Mouse (Mus musculus) embryonic facial prominence, embryonic 14.5 days (tissue): ENCODE results near the gene Synrg. TPM values are rescaled to one million over a fixed set of nuclear protein-coding genes. Genes with fewer than 3 reads are reported as not detected.

Source experiments
- ATAC-seq: fragments of 200-750 bp; cut with Nextera tagmentation; 2 replicates; pipeline ENCODE4 v1.8.0; 2017; ENCODE audit warnings: low read depth, moderate number of reproducible peaks, moderate TSS enrichment
- DNase-seq: peaks from one replicate; pipeline ENCODE4 v3.0.0-alpha.2; 2015; ENCODE audit warnings: low spot score
- H3K27ac ChIP-seq: fragments of 300-500 bp; sonication (generic); replicated peaks from 2 replicates; pipeline ENCODE4 v1.5.1; 2014; ENCODE audit warnings: low read depth, mild to moderate bottlenecking, low read length, moderate library complexity
- H3K27me3 ChIP-seq: fragments of 300-500 bp; sonication (generic); replicated peaks from 2 replicates; pipeline ENCODE4 v1.6.1; 2014; ENCODE audit warnings: low read length; ENCODE audit not compliant: control insufficient read depth, insufficient read depth
- H3K36me3 ChIP-seq: fragments of 300-500 bp; sonication (generic); 2 replicates; pipeline ENCODE4 v1.6.1; 2014; ENCODE audit warnings: low read length, mixed read lengths; ENCODE audit not compliant: control insufficient read depth, insufficient read depth
- H3K4me1 ChIP-seq: fragments of 300-500 bp; sonication (generic); 2 replicates; pipeline ENCODE4 v1.6.1; 2014; ENCODE audit warnings: antibody characterized with exemption, low read length; ENCODE audit not compliant: control insufficient read depth, insufficient read depth
- H3K4me2 ChIP-seq: fragments of 300-500 bp; sonication (generic); 2 replicates; pipeline ENCODE4 v1.6.1; 2014; ENCODE audit warnings: low read depth, mild to moderate bottlenecking, low read length, moderate library complexity, mixed read lengths
- H3K4me3 ChIP-seq: fragments of 300-500 bp; sonication (generic); 2 replicates; pipeline ENCODE4 v1.5.1; 2014; ENCODE audit warnings: low read depth, mild to moderate bottlenecking, low read length
- H3K9ac ChIP-seq: fragments of 300-500 bp; sonication (generic); 2 replicates; pipeline ENCODE4 v1.6.1; 2014; ENCODE audit warnings: low read depth, mild to moderate bottlenecking, low read length, moderate library complexity, mixed read lengths
- H3K9me3 ChIP-seq: fragments of 300-500 bp; sonication (generic); 2 replicates; pipeline ENCODE4 v1.6.1; 2016; ENCODE audit warnings: low read length; ENCODE audit not compliant: control insufficient read depth
- WGBS: fragments of 180-500 bp; shearing (Covaris S2); extraction: QIAGEN DNeasy Blood & Tissue Kit; methylation state at CpG from one replicate; pipeline ENCODE4 v1.1.7; 2014; 5-methylcytosine and 5-hydroxymethylcytosine counted together
- polyA plus RNA-seq: library from polyadenylated mRNA; unstranded; fragments of >200 nt; fragmentation: Nextera tagmentation; extraction: Ambion mirVana; gene quantifications from 2 replicates; pipeline ENCODE4 v1.2.1, GENCODE M21; 2014

Gene Synrg
- polyA plus RNA-seq, 1 experiment from 2014 or later: 10.1 TPM

DNA sequence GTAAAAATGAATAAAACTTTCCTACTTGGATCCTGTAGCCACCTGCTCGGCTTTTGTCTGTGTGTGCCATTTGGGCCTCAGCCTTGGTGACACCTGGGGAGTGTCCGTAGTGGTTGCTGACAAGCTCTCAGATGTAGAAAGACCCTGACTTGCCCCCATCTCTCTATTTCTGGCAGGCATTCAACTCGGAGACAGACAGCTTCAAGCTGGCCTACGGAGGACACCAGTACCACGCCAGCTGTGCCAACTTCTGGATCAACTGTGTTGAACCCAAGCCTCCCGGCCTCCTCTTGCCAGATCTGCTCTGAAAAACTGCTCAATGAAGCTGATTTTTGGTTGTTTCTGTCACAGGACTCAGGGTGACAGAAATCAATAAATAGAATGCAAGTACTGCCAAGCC lies 76.4 kb downstream of the Synrg start:
- 70% methylated on average over 6 of the region's 6 CpGs for WGBS
- no peak for DNase-seq

GRCm38 (mm10) chr11:84042808-84043762 lies 78.9 kb downstream of the Synrg start:
- Histone ChIP-seq H3K36me3 (peaks cover 11% of the 10 kb centered on the region), H3K4me3 (no peak overlapping the region), H3K9ac (no peak overlapping the region), H3K9me3 (no peaks in the 10 kb centered on the region), H3K27ac (no peak overlapping the region; the same call in 1 of the 2 replicates), H3K27me3 (no peaks in the 10 kb centered on the region), H3K4me1 (peaks cover 12% of the 10 kb centered on the region), H3K4me2 (no peak overlapping the region)
- WGBS: 39% methylated on average over 14 of the region's 14 CpGs
- DNase-seq (peak; percentile 93), ATAC-seq (peak; percentile 88)

More for the DNA sequence above, 76.4 kb downstream of the Synrg start:
- Histone ChIP-seq H3K9ac (no peak overlapping the region), H3K27ac (no peak overlapping the region), H3K36me3 (peaks cover 11% of the 10 kb centered on the region), H3K27me3 (no peaks in the 10 kb centered on the region), H3K4me3 (no peak overlapping the region), H3K4me2 (no peak overlapping the region), H3K4me1 (peaks cover 12% of the 10 kb centered on the region), H3K9me3 (no peaks in the 10 kb centered on the region)
- ATAC-seq: no peak

DNA sequence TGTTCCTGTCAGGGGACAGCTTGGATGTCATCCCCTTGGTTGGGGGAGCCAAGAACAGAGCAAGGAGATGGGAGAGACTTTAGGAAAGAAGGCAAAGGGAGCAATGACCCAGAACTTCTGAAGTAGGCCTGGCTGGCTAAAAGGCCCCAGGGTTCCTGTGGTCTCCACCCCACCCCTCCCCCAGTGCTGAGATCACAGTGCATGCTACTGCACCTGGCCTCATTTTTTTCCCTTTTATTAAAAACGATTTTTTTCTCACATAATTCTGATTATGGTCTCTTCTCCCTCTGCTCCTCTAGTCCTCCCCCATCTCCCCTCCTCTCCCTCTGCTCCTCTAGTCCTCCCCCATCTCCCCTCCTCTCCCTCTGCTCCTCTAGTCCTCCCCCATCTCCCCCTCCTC lies 80.8 kb downstream of the Synrg start:
- H3K9ac ChIP-seq: no peak overlapping the region
- H3K4me3 ChIP-seq: no peak overlapping the region

GRCm38 (mm10) chr11:84047270-84047669 lies 83.0 kb downstream of the Synrg start:
- Histone ChIP-seq H3K4me3 (no peak overlapping the region), H3K9me3 (no peaks in the 10 kb centered on the region), H3K4me2 (no peak overlapping the region), H3K27me3 (no peaks in the 10 kb centered on the region), H3K36me3 (no peaks in the 10 kb centered on the region; the same call in 1 of the 2 replicates), H3K27ac (peak overlapping the region; percentile 58), H3K9ac (no peak overlapping the region), H3K4me1 (peaks cover 12% of the 10 kb centered on the region)
- ATAC-seq (no peak), DNase-seq (peak; percentile 79)
- WGBS: 41% methylated on average over 4 of the region's 4 CpGs

More for the DNA sequence above, 80.8 kb downstream of the Synrg start:
- Histone ChIP-seq H3K36me3 (peaks cover 11% of the 10 kb centered on the region), H3K27me3 (no peaks in the 10 kb centered on the region), H3K4me2 (no peak overlapping the region), H3K4me1 (peaks cover 12% of the 10 kb centered on the region), H3K27ac (no peak overlapping the region), H3K9me3 (no peaks in the 10 kb centered on the region)
- no peak for ATAC-seq
- no peak for DNase-seq
- 24% methylated on average over 1 of the region's 1 CpGs for WGBS

DNA sequence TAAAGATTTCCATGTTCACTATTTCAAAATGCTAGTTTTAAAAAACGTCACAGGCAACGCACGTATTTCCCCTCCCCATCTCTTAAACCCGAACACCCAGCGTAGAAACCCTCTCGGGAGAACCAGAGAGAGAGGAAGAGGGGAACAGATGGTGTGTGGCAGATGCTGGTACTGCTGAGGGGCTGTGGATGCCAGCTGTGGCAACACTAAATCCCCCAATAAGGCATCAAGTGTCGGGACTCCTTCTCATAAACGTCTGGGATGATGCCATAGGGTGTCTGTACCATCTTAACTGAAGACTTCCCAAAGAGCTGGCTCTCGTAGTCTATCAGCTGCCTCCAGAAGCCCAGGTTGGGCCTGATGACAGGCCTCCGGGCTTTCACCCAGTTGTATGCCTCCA lies 84.2 kb downstream of the Synrg start:
- DNase-seq (no peak), ATAC-seq (no peak)
- Histone ChIP-seq H3K9ac (no peak overlapping the region), H3K4me1 (peaks cover 2% of the 10 kb centered on the region), H3K4me3 (no peak overlapping the region), H3K9me3 (no peaks in the 10 kb centered on the region), H3K36me3 (no peaks in the 10 kb centered on the region), H3K27ac (no peak overlapping the region), H3K27me3 (no peaks in the 10 kb centered on the region), H3K4me2 (no peak overlapping the region)
- 69% methylated on average over 10 of the region's 10 CpGs for WGBS

DNA sequence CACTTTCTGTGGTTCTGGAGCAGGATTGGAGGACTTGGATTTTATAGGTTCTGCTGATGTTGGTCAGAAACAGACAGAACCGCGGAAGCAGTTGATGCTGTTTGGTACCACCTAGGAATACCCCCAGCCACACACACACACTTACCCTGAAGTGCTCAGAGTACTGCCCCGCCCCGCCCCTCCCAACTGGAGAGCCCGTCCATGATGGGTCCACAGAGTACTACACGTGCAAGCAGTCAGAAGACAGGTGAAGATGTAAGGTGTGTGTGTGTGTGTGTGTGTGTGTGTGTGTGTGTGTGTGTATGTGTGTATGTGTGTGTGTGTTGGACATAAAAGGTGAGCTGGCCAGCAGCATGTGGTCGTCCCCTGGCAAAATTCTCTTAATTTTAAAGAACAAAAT lies 88.8 kb downstream of the Synrg start:
- WGBS: 74% methylated on average over 7 of the region's 7 CpGs
- DNase-seq: no peak
- Histone ChIP-seq H3K4me3 (no peak overlapping the region), H3K4me1 (no peaks in the 10 kb centered on the region), H3K27me3 (no peaks in the 10 kb centered on the region), H3K27ac (no peak overlapping the region), H3K4me2 (no peak overlapping the region), H3K9me3 (no peaks in the 10 kb centered on the region), H3K36me3 (no peaks in the 10 kb centered on the region), H3K9ac (no peak overlapping the region)
- ATAC-seq: no peak

DNA sequence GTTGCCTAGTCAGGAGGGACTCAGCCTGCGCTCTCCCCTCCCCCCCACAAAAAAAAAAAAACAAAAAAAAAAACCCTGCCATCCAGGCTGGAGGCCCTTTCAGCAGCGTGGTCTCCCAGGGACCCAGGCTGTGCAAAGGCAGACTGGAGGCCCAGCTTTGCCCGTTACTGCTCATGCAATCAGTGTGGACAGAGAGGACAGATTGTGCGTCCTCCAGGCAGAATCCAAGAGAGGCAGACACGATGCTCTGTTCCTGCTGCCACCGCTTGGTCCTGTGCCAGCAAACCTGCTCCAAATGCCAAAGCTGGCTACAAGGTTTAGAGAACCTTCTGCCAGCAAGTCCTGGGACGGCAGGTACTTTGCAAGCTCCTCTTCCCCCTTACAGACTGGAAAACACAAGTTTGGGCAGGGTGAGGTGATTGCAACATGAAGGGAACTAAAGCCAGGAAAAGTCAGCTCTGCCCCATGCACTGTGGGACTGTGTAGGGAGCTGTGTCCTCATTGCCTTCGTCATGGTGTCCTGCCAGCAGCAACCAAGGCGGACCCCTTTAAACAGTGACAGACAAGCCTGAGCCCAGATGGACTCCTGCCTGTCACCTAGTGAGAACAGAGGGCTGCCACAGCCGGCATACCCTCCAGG lies 89.4 kb downstream of the Synrg start:
- no peak overlapping the region for H3K4me2 ChIP-seq
- H3K36me3 ChIP-seq: no peaks in the 10 kb centered on the region
- WGBS: 57% methylated on average over 10 of the region's 10 CpGs
- no peaks in the 10 kb centered on the region for H3K27me3 ChIP-seq
- no peak overlapping the region for H3K9ac ChIP-seq
- DNase-seq (no peak), ATAC-seq (no peak)
- no peaks in the 10 kb centered on the region for H3K9me3 ChIP-seq
- no peak overlapping the region for H3K27ac ChIP-seq
- H3K4me1 ChIP-seq: no peaks in the 10 kb centered on the region
- H3K4me3 ChIP-seq: no peak overlapping the region

DNA sequence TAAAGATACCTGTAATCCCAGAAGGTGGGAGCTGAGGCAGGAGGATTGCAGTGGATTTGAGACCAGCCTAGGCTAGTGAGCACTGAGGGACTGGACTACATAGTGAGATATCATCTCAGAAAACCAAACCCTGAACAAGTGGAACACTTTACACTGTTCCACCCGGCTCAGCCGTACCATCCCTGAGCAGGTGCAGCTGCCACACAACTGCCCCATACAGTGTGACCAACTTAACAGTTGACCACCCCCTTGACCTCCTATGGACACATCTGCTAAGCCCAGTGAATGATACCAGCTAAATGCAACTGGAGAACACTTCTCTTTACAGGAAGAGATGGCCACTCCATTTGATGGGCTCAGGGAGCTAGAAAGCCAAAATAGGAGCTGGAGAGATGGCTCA lies 93.2 kb downstream of the Synrg start:
- ATAC-seq: no peak
- Histone ChIP-seq H3K4me3 (no peak overlapping the region), H3K9me3 (no peaks in the 10 kb centered on the region), H3K9ac (no peak overlapping the region), H3K27ac (no peak overlapping the region), H3K4me2 (no peak overlapping the region), H3K4me1 (0 out of 2 replicates have a peak, but pooled peaks cover under 1% of the 10 kb centered on the region), H3K36me3 (no peaks in the 10 kb centered on the region), H3K27me3 (no peaks in the 10 kb centered on the region)
- DNase-seq: no peak
- WGBS: 93% methylated on average over 2 of the region's 2 CpGs
